Mouse (Mus musculus): ENCODE results near the gene Sprr2k.

GRCm38 (mm10) chr3:92394301-92394700 lies 38.1 kb upstream of the Sprr2k start:
- TF ChIP-seq CTCF (IDR thresholded peaks at IDR 0.05; ENCODE audit: extremely low read depth, insufficient read depth, low read length) = no peak
- TF ChIP-seq POLR2A (IDR thresholded peaks at IDR 0.05; ENCODE audit: extremely low read depth, insufficient read depth, low read length) = no peak

All from cortical plate, adult 2 months (tissue).